ENCODE assay signal across 14 mouse cellular contexts in the genomic region with DNA sequence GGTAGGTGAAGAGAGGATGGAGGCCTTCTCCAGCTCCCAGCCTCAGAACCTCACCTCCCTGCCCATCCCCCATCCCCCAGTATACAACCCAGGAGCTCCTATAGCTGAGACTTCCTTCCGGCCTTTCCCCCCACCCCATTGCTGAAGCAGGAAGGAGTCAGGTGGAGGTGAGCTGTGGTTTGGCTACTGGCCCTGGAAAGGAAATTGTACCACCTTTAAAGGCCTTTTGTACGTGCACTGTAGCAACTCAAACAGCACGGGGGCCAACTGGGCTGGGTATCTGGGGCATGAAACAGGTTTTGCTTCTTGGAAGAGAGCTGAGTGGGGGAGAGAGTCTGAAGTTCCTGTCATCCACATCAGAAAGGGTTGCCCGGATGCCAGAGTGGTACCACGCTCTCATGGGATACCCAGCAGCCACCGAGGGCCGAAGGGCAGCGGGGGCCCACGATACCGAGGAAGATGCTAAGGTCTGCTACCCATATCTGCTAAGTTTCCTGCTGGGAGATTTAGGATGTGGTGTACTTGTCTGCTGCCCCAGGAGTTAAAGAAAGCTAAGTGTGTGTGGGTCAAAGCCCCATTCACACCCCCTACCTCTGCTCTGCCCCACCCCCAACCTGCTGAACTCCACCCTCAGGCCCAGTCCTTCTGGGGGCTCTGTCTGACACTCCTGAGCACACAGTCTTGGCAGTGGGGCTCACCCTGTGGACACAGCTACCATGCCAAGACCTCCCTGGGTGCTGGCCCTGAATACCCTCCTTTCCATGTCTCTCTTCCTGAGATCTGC. TPM values are rescaled to one million over a fixed set of nuclear protein-coding genes. Genes with fewer than 3 reads are reported as not detected.
A peak's percentile ranks its signal among the peaks of the same experiment; 100 is the strongest.
DNase-seq lines count a peak whose midpoint lies in the region; ATAC-seq lines count a peak whose summit lies in the region.
"Had no signal": no experiment of that assay in that cellular context is flagged by ENCODE, and none has a peak within 500 bp of the region (broad histone marks: within the 10 kb centered on the region; RNA-seq: fewer than 3 reads in every experiment).

No protein-coding gene starts in this region.

- no peak overlapping the region for H3K4me2 ChIP-seq in heart, embryonic 15.5 days
- H3K4me2 ChIP-seq in stomach, embryonic 16.5 days (ENCODE audit: low read depth, low read length): no peak overlapping the region
- H3K4me2 ChIP-seq: forebrain, embryonic 13.5 days; midbrain, embryonic 12.5 days had no signal

- H3K27ac ChIP-seq in heart, embryonic 15.5 days: peak overlapping the region; percentile 34; the same call in 1 of the 2 replicates
- no peak overlapping the region; the same call in 1 of the 2 replicates for H3K27ac ChIP-seq in stomach, embryonic 16.5 days (ENCODE audit: low read length)
- H3K27ac ChIP-seq: forebrain, embryonic 13.5 days; liver, embryonic 14.5 days; midbrain, embryonic 12.5 days had no signal

- 60% methylated on average over 10 of the region's 10 CpGs for WGBS in heart, embryonic 15.5 days
- 64% methylated on average over 10 of the region's 10 CpGs for WGBS in stomach, embryonic 16.5 days

- no peaks in the 10 kb centered on the region for H3K9me3 ChIP-seq in heart, embryonic 15.5 days (replicated peaks)
- no peaks in the 10 kb centered on the region for H3K9me3 ChIP-seq in stomach, embryonic 16.5 days (replicated peaks; ENCODE audit: control insufficient read depth, low read length)
- H3K9me3 ChIP-seq: forebrain, embryonic 13.5 days; midbrain, embryonic 12.5 days had no signal

- H3K36me3 ChIP-seq in heart, embryonic 15.5 days: no peaks in the 10 kb centered on the region
- H3K36me3 ChIP-seq in stomach, embryonic 16.5 days (ENCODE audit: control insufficient read depth, insufficient read depth, low read length): no peaks in the 10 kb centered on the region
- H3K36me3 ChIP-seq: midbrain, embryonic 12.5 days had no signal

- ATAC-seq in heart, embryonic 15.5 days (replicated peaks; ENCODE audit: insufficient number of reproducible peaks, insufficient read depth, low FRiP score, low read depth): no peak
- ATAC-seq in stomach, embryonic 16.5 days (ENCODE audit: insufficient read depth, low FRiP score): peak; percentile 4; the same call in 1 of the 2 replicates
- no peak for ATAC-seq in monocyte, adult 5-6 weeks (replicated peaks; ENCODE audit: insufficient number of reproducible peaks, low FRiP score, low TSS enrichment, poor library complexity, severe bottlenecking)
- ATAC-seq: forebrain, embryonic 13.5 days had no signal

- no peaks in the 10 kb centered on the region for H3K27me3 ChIP-seq in heart, embryonic 15.5 days
- H3K27me3 ChIP-seq in stomach, embryonic 16.5 days (ENCODE audit: control insufficient read depth, insufficient read depth, low read length): no peaks in the 10 kb centered on the region
- H3K27me3 ChIP-seq: forebrain, embryonic 13.5 days; midbrain, embryonic 12.5 days had no signal

- no peak overlapping the region for H3K9ac ChIP-seq in heart, embryonic 15.5 days
- H3K9ac ChIP-seq in stomach, embryonic 16.5 days (ENCODE audit: low read length): no peak overlapping the region
- H3K9ac ChIP-seq: forebrain, embryonic 13.5 days; liver, embryonic 14.5 days; midbrain, embryonic 12.5 days had no signal

- H3K4me1 ChIP-seq in heart, embryonic 15.5 days (replicated peaks): no peaks in the 10 kb centered on the region; the same call in 1 of the 2 replicates
- no peaks in the 10 kb centered on the region for H3K4me1 ChIP-seq in stomach, embryonic 16.5 days (ENCODE audit: control insufficient read depth, insufficient read depth, low read length)
- H3K4me1 ChIP-seq: forebrain, embryonic 13.5 days; midbrain, embryonic 12.5 days had no signal

- DNase-seq in heart, adult 18-20 months: no peak
- DNase-seq in CD4-positive helper T cell, adult 2 months (ENCODE audit: low read depth, low spot score): peak; percentile 87
- peak; percentile 86 for DNase-seq in induced T-regulatory cell, adult 2 months (ENCODE audit: low read depth)
- no peak for DNase-seq in gastrocnemius, postnatal 10 days
- DNase-seq in right cerebral cortex, adult 18-20 months: no peak
- DNase-seq: adrenal gland, postnatal 14 days; embryo, embryonic 11 days; kidney, postnatal 10 days had no signal

- H3K4me3 ChIP-seq in heart, embryonic 15.5 days: no peak overlapping the region
- no peak overlapping the region for H3K4me3 ChIP-seq in stomach, embryonic 16.5 days (replicated peaks; ENCODE audit: low read length)
- H3K4me3 ChIP-seq: forebrain, embryonic 13.5 days; midbrain, embryonic 12.5 days had no signal

RNA-seq across cellular contexts. Expression of a gene that starts 18.2 kb away (rescaled TPM):
- 0.20 and 0.32 TPM in 2 replicates for polyA plus RNA-seq in heart, embryonic 15.5 days (2015; fragmentation: Nextera tagmentation; extraction: Ambion mirVana)
- not detected for total RNA-seq in heart, adult 18-20 months (2021)
- polyA plus RNA-seq in stomach, embryonic 16.5 days (2015; fragmentation: Nextera tagmentation; extraction: Ambion mirVana): 0.76 TPM in 1 of 2 replicates, not detected in the other
- not detected in 3 replicates for total RNA-seq in monocyte, adult 5-6 weeks (2017)
- total RNA-seq in gastrocnemius, postnatal 10 days (2021): not detected
- total RNA-seq: adrenal gland, postnatal 14 days had no signal
- polyA plus RNA-seq: liver, embryonic 14.5 days had no signal

RNA-seq across cellular contexts. Expression of a gene that starts 34.7 kb away (rescaled TPM):
- polyA plus RNA-seq in heart, embryonic 15.5 days (2015; fragmentation: Nextera tagmentation; extraction: Ambion mirVana): 3.9 and 5.5 TPM in 2 replicates
- total RNA-seq in heart, adult 18-20 months (2021): 10 to 100 TPM; 11.3 to 13.3 TPM
- 6.6 and 8.5 TPM in 2 replicates for polyA plus RNA-seq in stomach, embryonic 16.5 days (2015; fragmentation: Nextera tagmentation; extraction: Ambion mirVana)
- 223 to 337 TPM (median 251 TPM) in 3 replicates for total RNA-seq in monocyte, adult 5-6 weeks (2017)
- 10 to 100 TPM; 16.2 to 18.4 TPM for total RNA-seq in gastrocnemius, postnatal 10 days (2021)

Comparison
In these comparisons a context has a peak if more than half of its experiments do, and no peak if none do; other contexts are left out.
1. DNase-seq: peak in CD4-positive helper T cell, adult 2 months (single experiment) and induced T-regulatory cell, adult 2 months (single experiment); none in heart, adult 18-20 months (0 of 2), gastrocnemius, postnatal 10 days (single experiment) and right cerebral cortex, adult 18-20 months (single experiment).
2. RNA of a gene that starts 34.7 kb away (total RNA-seq): 223 to 337 TPM in monocyte, adult 5-6 weeks; 16.2 to 18.4 TPM in gastrocnemius, postnatal 10 days and 11.3 to 13.3 TPM in heart, adult 18-20 months; every median in the first group is over 10 times any median in the second.